13 mouse cellular contexts compared by ENCODE assay signal in the genomic region with DNA sequence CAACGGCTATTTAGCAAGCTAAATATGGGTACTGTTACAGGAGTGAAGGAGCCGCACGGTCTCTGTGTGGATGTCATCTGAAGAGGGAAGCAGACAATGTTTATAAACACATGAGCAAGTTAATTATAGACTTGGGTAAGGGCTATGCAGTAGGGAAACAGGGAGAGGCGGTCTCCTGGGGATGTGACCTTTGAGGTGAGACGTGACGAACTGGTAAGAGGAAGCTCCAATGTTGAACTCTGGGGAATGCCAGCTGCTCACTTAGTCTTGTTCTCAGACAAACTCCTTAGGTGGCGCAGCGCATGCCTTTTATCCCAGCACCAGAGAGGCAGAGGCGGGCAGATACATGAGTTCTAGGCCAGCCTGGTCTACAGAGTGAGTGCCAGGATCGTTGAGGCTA. TPM values are rescaled to one million over a fixed set of nuclear protein-coding genes. Genes with fewer than 3 reads are reported as not detected.
DNase-seq lines count a peak whose midpoint lies in the region; ATAC-seq and TF ChIP-seq lines count a peak whose summit lies in the region.
"Had no signal": no experiment of that assay in that cellular context is flagged by ENCODE, and none has a peak within 500 bp of the region (broad histone marks: within the 10 kb centered on the region; RNA-seq: fewer than 3 reads in every experiment).

No protein-coding gene starts in this region.

- no peak for TF ChIP-seq CTCF in CH12.LX (conservative IDR thresholded peaks at IDR 0.05 in 1 of 2, IDR thresholded peaks at IDR 0.05 in 1 of 2; ENCODE audit: low read depth in 2 of 2, low read length in 2 of 2)
- TF ChIP-seq CTCF in heart, postnatal 0 days (IDR thresholded peaks at IDR 0.05; ENCODE audit: low read depth) = no peak

- in situ Hi-C loops in CH12.LX (cut with MboI; ENCODE audit: low pct_ligation_motif_present, low pct_unique_long_range_greater_than_20kb, low sequenced_read_pairs) = no loop called here

- H3K79me2 ChIP-seq in CH12.LX (replicated peaks; ENCODE audit: control insufficient read depth, extremely low read depth, insufficient read depth, poor library complexity, severe bottlenecking) = no peaks in the 10 kb centered on the region

- no peak overlapping the region for H3K4me2 ChIP-seq in CH12.LX (ENCODE audit: insufficient read depth, low read depth, poor library complexity, severe bottlenecking)
- no peak overlapping the region for H3K4me2 ChIP-seq in heart, postnatal 0 days (ENCODE audit: low read depth, low read length)
- H3K4me2 ChIP-seq: midbrain, embryonic 12.5 days; neural tube, embryonic 13.5 days had no signal

- 65% methylated on average over 10 of the region's 10 CpGs for WGBS in heart, embryonic 10.5 days
- WGBS in heart, postnatal 0 days = 28% methylated on average over 10 of the region's 10 CpGs

- no peak overlapping the region for H3K9ac ChIP-seq in CH12.LX (ENCODE audit: insufficient read depth, low read depth)
- H3K9ac ChIP-seq in heart, postnatal 0 days (replicated peaks; ENCODE audit: low read depth, low read length) = no peak overlapping the region
- H3K9ac ChIP-seq: liver, postnatal 0 days; midbrain, embryonic 12.5 days; neural tube, embryonic 13.5 days had no signal

- H3K36me3 ChIP-seq in heart, embryonic 10.5 days = peaks cover 11% of the 10 kb centered on the region; the same call in 1 of the 2 replicates
- H3K36me3 ChIP-seq in CH12.LX (replicated peaks in 1 of 2; ENCODE audit: control insufficient read depth in 1 of 2, insufficient read depth in 1 of 2, low read length in 1 of 2) = no peaks in the 10 kb centered on the region
- H3K36me3 ChIP-seq in heart, postnatal 0 days (replicated peaks; ENCODE audit: control insufficient read depth, insufficient read depth, low read length) = peaks cover 6% of the 10 kb centered on the region; the same call in 1 of the 2 replicates
- H3K36me3 ChIP-seq: midbrain, embryonic 12.5 days; neural tube, embryonic 13.5 days had no signal

- peak; percentile 43 for ATAC-seq in heart, postnatal 0 days (ENCODE audit: insufficient read depth, low read depth)
- ATAC-seq: liver, postnatal 0 days had no signal

- H3K27ac ChIP-seq in heart, embryonic 10.5 days = 0 out of 2 replicates have a peak overlapping the region, but pooled peaks have one; percentile 47
- no peak overlapping the region for H3K27ac ChIP-seq in CH12.LX (ENCODE audit: insufficient read depth, low read depth)
- peak overlapping the region; percentile 92 for H3K27ac ChIP-seq in heart, postnatal 0 days (ENCODE audit: low read depth)
- H3K27ac ChIP-seq: midbrain, embryonic 12.5 days; neural tube, embryonic 13.5 days had no signal

- TF ChIP-seq POLR2A in CH12.LX (IDR thresholded peaks at IDR 0.05; ENCODE audit: low read depth, low read length) = no peak

- TF ChIP-seq RAD21 in CH12.LX (IDR thresholded peaks at IDR 0.05; ENCODE audit: low read depth, low read length) = no peak

- no peak for TF ChIP-seq EP300 in CH12.LX (IDR thresholded peaks at IDR 0.05; ENCODE audit: low read length)
- TF ChIP-seq EP300 in heart, postnatal 0 days (IDR thresholded peaks at IDR 0.05; ENCODE audit: low read depth) = no peak

- dilution Hi-C loops in CH12.LX (cut with MboI; ENCODE audit: extremely low pct_ligation_motif_present, extremely low pct_unique_long_range_greater_than_20kb, low sequenced_read_pairs) = no loop called here

- no peak overlapping the region for H3K4me3 ChIP-seq in heart, embryonic 10.5 days
- no peak overlapping the region for H3K4me3 ChIP-seq in CH12.LX (replicated peaks in 1 of 3; ENCODE audit: low read depth in 2 of 3, low read length in 2 of 3, poor library complexity in 1 of 3)
- no peak overlapping the region for H3K4me3 ChIP-seq in heart, postnatal 0 days (ENCODE audit: low read depth, low read length)
- H3K4me3 ChIP-seq: erythroblast, embryonic 14.5 days; midbrain, embryonic 12.5 days; neural tube, embryonic 13.5 days had no signal

- H3K9me3 ChIP-seq in heart, embryonic 10.5 days = no peaks in the 10 kb centered on the region
- no peaks in the 10 kb centered on the region for H3K9me3 ChIP-seq in CH12.LX (replicated peaks; ENCODE audit: low read length)
- H3K9me3 ChIP-seq in heart, postnatal 0 days (replicated peaks; ENCODE audit: control insufficient read depth, low read length) = no peaks in the 10 kb centered on the region
- H3K9me3 ChIP-seq: midbrain, embryonic 12.5 days; neural tube, embryonic 13.5 days had no signal

- H3K27me3 ChIP-seq in heart, embryonic 10.5 days (ENCODE audit: insufficient read depth, poor library complexity, severe bottlenecking) = peaks cover 14% of the 10 kb centered on the region; the same call in 1 of the 2 replicates
- peaks cover 54% of the 10 kb centered on the region for H3K27me3 ChIP-seq in CH12.LX (replicated peaks)
- no peaks in the 10 kb centered on the region for H3K27me3 ChIP-seq in heart, postnatal 0 days (ENCODE audit: control insufficient read depth, insufficient read depth, low read length)
- H3K27me3 ChIP-seq: midbrain, embryonic 12.5 days; neural tube, embryonic 13.5 days had no signal

- no peak for DNase-seq in heart, embryonic 10.5 days (ENCODE audit: low spot score)
- no peak for DNase-seq in heart, postnatal 4 days
- DNase-seq in CH12.LX (ENCODE audit: extremely low read depth) = peak; percentile 51
- DNase-seq in heart, postnatal 0 days (ENCODE audit: low spot score) = peak; percentile 66
- DNase-seq in kidney, postnatal 25 days = peak; percentile 58 to 83
- no peak for DNase-seq in urinary bladder, postnatal 25 days (ENCODE audit: low spot score)
- DNase-seq in T-cell, adult 2 months (ENCODE audit: low spot score) = no peak
- DNase-seq in adrenal gland, postnatal 4 days (ENCODE audit: low spot score in 2 of 2) = no peak
- DNase-seq: cerebellum, adult 8-10 months; liver, postnatal 0 days had no signal

- peaks cover 35% of the 10 kb centered on the region for H3K4me1 ChIP-seq in heart, embryonic 10.5 days
- peaks cover 13 to 24% of the 10 kb centered on the region in 2 experiments for H3K4me1 ChIP-seq in CH12.LX (ENCODE audit: control insufficient read depth in 1 of 2, insufficient read depth in 2 of 2)
- peaks cover 11% of the 10 kb centered on the region for H3K4me1 ChIP-seq in heart, postnatal 0 days (ENCODE audit: control insufficient read depth, insufficient read depth)

TF ChIP-seq in CH12.LX, 34 proteins besides CTCF, POLR2A, EP300 and RAD21 (continues in another document):
- TF ChIP-seq SIN3A (IDR thresholded peaks at IDR 0.05; ENCODE audit: low read length) (no peak), MAFK (IDR thresholded peaks at IDR 0.05; ENCODE audit: insufficient replicate concordance, low read length) (no peak), ZC3H11A (IDR thresholded peaks at IDR 0.05; ENCODE audit: low read depth, low read length) (no peak), ZKSCAN1 (IDR thresholded peaks at IDR 0.05; ENCODE audit: borderline replicate concordance, low read depth, low read length) (no peak), NRF1 (IDR thresholded peaks at IDR 0.05; ENCODE audit: low read depth, low read length) (no peak), KAT2A (IDR thresholded peaks at IDR 0.05; ENCODE audit: insufficient replicate concordance, low read length) (no peak), SMC3 (IDR thresholded peaks at IDR 0.05; ENCODE audit: low read depth, low read length) (no peak), TCF12 (IDR thresholded peaks at IDR 0.05; ENCODE audit: low read depth, low read length) (no peak), ZNF384 (IDR thresholded peaks at IDR 0.05; ENCODE audit: low read depth, low read length) (no peak), CHD1 (IDR thresholded peaks at IDR 0.05; ENCODE audit: low read depth, low read length) (no peak), ELF1 (IDR thresholded peaks at IDR 0.05; ENCODE audit: low read depth, low read length) (no peak), MYC (IDR thresholded peaks at IDR 0.05; ENCODE audit: low read depth, low read length) (no peak), UBTF (IDR thresholded peaks at IDR 0.05; ENCODE audit: low read depth, low read length) (no peak)

RNA-seq across cellular contexts. Expression of a gene that starts 14.4 kb away (rescaled TPM):
- polyA plus RNA-seq in heart, embryonic 10.5 days (2016; fragmentation: Nextera tagmentation; extraction: Ambion mirVana) = 35.6 and 47.2 TPM in 2 replicates
- 10 to 100 TPM; 55.2 to 56.7 TPM for total RNA-seq in heart, postnatal 4 days (2021)
- total RNA-seq in CH12.LX (2012; rRNA removed) (not detected in 2 replicates), CH12.LX (2014; rRNA removed) (not detected in 2 replicates)
- not detected in 2 replicates for polyA plus RNA-seq in CH12.LX (2012; ENCODE audit: insufficient read length, low read depth)
- 28.6 and 36.6 TPM in 2 replicates for total RNA-seq in heart, postnatal 0 days (2014; rRNA removed; ENCODE audit: low replicate concordance)
- polyA plus RNA-seq in heart, postnatal 0 days (2015; fragmentation: Nextera tagmentation; extraction: Ambion mirVana) = 103 and 105 TPM in 2 replicates
- 10 to 100 TPM; 10.6 to 13.1 TPM for total RNA-seq in adrenal gland, postnatal 4 days (2021)
- polyA plus RNA-seq: erythroblast, embryonic 14.5 days had no signal

RNA-seq across cellular contexts. Expression of a gene that starts 22.6 kb away (rescaled TPM):
- polyA plus RNA-seq in heart, embryonic 10.5 days (2016; fragmentation: Nextera tagmentation; extraction: Ambion mirVana) = 14.6 and 18.7 TPM in 2 replicates
- 10 to 100 TPM; 47.0 to 50.1 TPM for total RNA-seq in heart, postnatal 4 days (2021)
- 6.6 and 7.2 TPM in 2 replicates for total RNA-seq in CH12.LX (2012; rRNA removed)
- total RNA-seq in CH12.LX (2014; rRNA removed) = 3.3 and 4.1 TPM in 2 replicates
- 1.8 and 2.8 TPM in 2 replicates for polyA plus RNA-seq in CH12.LX (2012; ENCODE audit: insufficient read length, low read depth)
- 19.1 and 21.3 TPM in 2 replicates for total RNA-seq in heart, postnatal 0 days (2014; rRNA removed; ENCODE audit: low replicate concordance)
- 15.3 and 19.5 TPM in 2 replicates for polyA plus RNA-seq in heart, postnatal 0 days (2015; fragmentation: Nextera tagmentation; extraction: Ambion mirVana)
- 10 to 100 TPM; 39.2 to 41.8 TPM for total RNA-seq in adrenal gland, postnatal 4 days (2021)

RNA-seq across cellular contexts. Expression of a gene that starts 48.8 kb away (rescaled TPM):
- 126 and 148 TPM in 2 replicates for polyA plus RNA-seq in heart, embryonic 10.5 days (2016; fragmentation: Nextera tagmentation; extraction: Ambion mirVana)
- total RNA-seq in heart, postnatal 4 days (2021) = 10 to 100 TPM; 91.9 to 99.3 TPM
- 65.6 and 86.6 TPM in 2 replicates for total RNA-seq in CH12.LX (2012; rRNA removed)
- total RNA-seq in CH12.LX (2014; rRNA removed) = 117 and 137 TPM in 2 replicates
- 130 and 183 TPM in 2 replicates for polyA plus RNA-seq in CH12.LX (2012; ENCODE audit: insufficient read length, low read depth)
- total RNA-seq in heart, postnatal 0 days (2014; rRNA removed; ENCODE audit: low replicate concordance) = 25.1 and 39.7 TPM in 2 replicates
- 57.9 and 70.0 TPM in 2 replicates for polyA plus RNA-seq in heart, postnatal 0 days (2015; fragmentation: Nextera tagmentation; extraction: Ambion mirVana)
- 100 to 1,000 TPM; 132 to 134 TPM for total RNA-seq in adrenal gland, postnatal 4 days (2021)

RNA-seq across cellular contexts. Expression of a gene that starts 55.7 kb away (rescaled TPM):
- polyA plus RNA-seq in heart, embryonic 10.5 days (2016; fragmentation: Nextera tagmentation; extraction: Ambion mirVana) = 3.4 and 3.7 TPM in 2 replicates
- total RNA-seq in heart, postnatal 4 days (2021) = 1 to 10 TPM; 3.3 to 3.7 TPM
- total RNA-seq in CH12.LX (2012; rRNA removed) (0.08 TPM in 2 replicates), CH12.LX (2014; rRNA removed) (not detected in 2 replicates)
- polyA plus RNA-seq in CH12.LX (2012; ENCODE audit: insufficient read length, low read depth) = 0.07 TPM in 1 of 2 replicates, not detected in the other
- 2.9 and 3.2 TPM in 2 replicates for total RNA-seq in heart, postnatal 0 days (2014; rRNA removed; ENCODE audit: low replicate concordance)
- polyA plus RNA-seq in heart, postnatal 0 days (2015; fragmentation: Nextera tagmentation; extraction: Ambion mirVana) = 1.7 and 2.0 TPM in 2 replicates
- total RNA-seq in adrenal gland, postnatal 4 days (2021) = 1 to 10 TPM; 6.0 to 6.1 TPM

Comparison
In these comparisons a context has a peak if more than half of its experiments do, and no peak if none do; other contexts are left out.
1. DNase-seq: peak in CH12.LX (single experiment), heart, postnatal 0 days (single experiment) and kidney, postnatal 25 days (2 of 2); none in heart, embryonic 10.5 days (single experiment), heart, postnatal 4 days (single experiment), urinary bladder, postnatal 25 days (single experiment), T-cell, adult 2 months (single experiment) and adrenal gland, postnatal 4 days (0 of 2).
2. RNA of a gene that starts 14.4 kb away (total RNA-seq): 55.2 to 56.7 TPM in heart, postnatal 4 days, 28.6 to 36.6 TPM in heart, postnatal 0 days and 10.6 to 13.1 TPM in adrenal gland, postnatal 4 days; not detected in CH12.LX; every median in the first group is over 10 times any median in the second.